Mouse (Mus musculus) ES-E14 (cell line): ENCODE results near the gene Ralb. TPM values are rescaled to one million over a fixed set of nuclear protein-coding genes. Genes with fewer than 3 reads are reported as not detected.

Experiments
- DNase-seq: peaks from one replicate; pipeline ENCODE4 v3.0.0-alpha.2; 2013; ENCODE audit warnings: low read depth, low spot score
- H3K27ac ChIP-seq: 2 replicates; pipeline ENCODE4 v1.5.1; 2012; ENCODE audit warnings: low read depth, mild to moderate bottlenecking, low read length, moderate library complexity, mixed read lengths; ENCODE audit not compliant: poor library complexity, insufficient read depth, severe bottlenecking
- H3K36me3 ChIP-seq: 2 replicates; pipeline ENCODE4 v1.6.1; 2012; ENCODE audit warnings: mild to moderate bottlenecking, low read length, moderate library complexity, mixed read lengths; ENCODE audit not compliant: control insufficient read depth, poor library complexity, insufficient read depth, severe bottlenecking
- H3K4me1 ChIP-seq, 2 experiments: fragments of 150-350 bp in 1 of 2; sonication (generic) in 1 of 2; 2 replicates each; pipeline ENCODE4 v1.6.1; 2012; ENCODE audit warnings: low read length in 2 of 2, mild to moderate bottlenecking in 1 of 2, mixed read lengths in 1 of 2; ENCODE audit not compliant: control insufficient read depth in 2 of 2, insufficient read depth in 2 of 2, poor library complexity in 1 of 2
- H3K4me3 ChIP-seq, 2 experiments: fragments of 150-350 bp in 1 of 2; sonication (generic) in 1 of 2; 2 replicates each; pipeline ENCODE4 v1.5.1; 2012; ENCODE audit warnings: low read length in 2 of 2, low read depth in 1 of 2, mild to moderate bottlenecking in 1 of 2, mixed read lengths in 1 of 2; ENCODE audit not compliant: insufficient read depth in 1 of 2, poor library complexity in 1 of 2, severe bottlenecking in 1 of 2
- H3K9ac ChIP-seq: 2 replicates; pipeline ENCODE4 v1.6.1; 2012; ENCODE audit warnings: low read depth, mild to moderate bottlenecking, low read length, mixed read lengths; ENCODE audit not compliant: poor library complexity, insufficient read depth, severe bottlenecking
- H3K9me3 ChIP-seq: fragments of 150-350 bp; sonication (generic); 2 replicates; pipeline ENCODE4 v1.6.1; 2012; ENCODE audit warnings: low read depth, mild to moderate bottlenecking, low read length; ENCODE audit not compliant: control insufficient read depth, insufficient read depth
- CHD2 ChIP-seq: IDR thresholded peaks from 2 replicates; pipeline ENCODE4 v1.6.1; 2014; ENCODE audit warnings: mild to moderate bottlenecking, low read depth, low read length, inconsistent platforms
- HCFC1 ChIP-seq: IDR thresholded peaks from 2 replicates; pipeline ENCODE4 v1.6.1; 2012; ENCODE audit warnings: low read length, inconsistent platforms, borderline replicate concordance; ENCODE audit not compliant: insufficient read depth
- MAFK ChIP-seq: IDR thresholded peaks from 2 replicates; pipeline ENCODE4 v1.6.1; 2014; ENCODE audit warnings: mild to moderate bottlenecking, low read depth, low read length, inconsistent platforms; ENCODE audit not compliant: insufficient read depth
- ZC3H11A ChIP-seq: IDR thresholded peaks from 2 replicates; pipeline ENCODE4 v1.6.1; 2012; ENCODE audit warnings: low read depth, mild to moderate bottlenecking, inconsistent platforms, low read length, borderline replicate concordance
- ZNF384 ChIP-seq: IDR thresholded peaks from 2 replicates; pipeline ENCODE4 v1.6.1; 2012; ENCODE audit warnings: low read depth, low read length, inconsistent platforms
- in situ Hi-C, 2 experiments: fragments of 600-800 bp; cut with MboI; formaldehyde crosslinking; loops; one replicate each; pipeline ENCODE4 v1.15.1; 2025; ENCODE audit warnings: low sequenced_read_pairs in 2 of 2, inconsistent platforms in 1 of 2; ENCODE audit not compliant: unreplicated experiment in 2 of 2
- total RNA-seq: library from RNA; depleted of rRNA; stranded (reverse); fragments of 300-350 nt; gene quantifications from 2 replicates; pipeline ENCODE4 v1.2.3, GENCODE M21; 2012

Gene Ralb
- total RNA-seq, 1 experiment = 30.8 TPM

DNA sequence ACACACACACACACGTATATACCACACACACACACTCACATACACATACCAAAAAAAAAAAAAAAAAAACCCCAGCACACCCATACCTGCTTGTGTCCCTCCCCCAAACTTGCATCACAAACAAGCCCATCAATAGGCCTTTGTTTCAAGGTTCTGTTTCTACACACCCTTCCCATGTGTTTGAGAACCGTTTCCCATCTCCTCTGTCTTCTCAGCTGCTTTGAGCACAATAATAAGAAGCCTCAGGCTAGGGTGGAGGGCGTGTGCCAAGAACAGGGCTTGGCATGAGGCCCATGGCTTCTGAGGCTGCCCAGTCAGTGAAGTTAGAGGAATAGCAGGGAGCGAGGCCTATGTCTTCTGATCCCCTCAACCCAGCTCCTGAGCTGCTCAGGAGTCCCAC, 50.9 kb downstream of the Ralb start:
- Histone ChIP-seq H3K27ac (no peak overlapping the region), H3K4me1 (peaks cover 3 to 29% of the 10 kb centered on the region in 2 experiments; a peak in 2 of 4 replicates), H3K36me3 (no peaks in the 10 kb centered on the region), H3K9me3 (no peaks in the 10 kb centered on the region), H3K4me3 (no peak overlapping the region), H3K9ac (0 out of 2 replicates have a peak overlapping the region, but pooled peaks have one; percentile 12)
- peak; percentile 67 for DNase-seq
- in situ Hi-C loops = no loop called here
- 0 out of 2 replicates have a peak, but pooled peaks have one; percentile 36 for TF ChIP-seq CHD2
- peak; percentile 94 for TF ChIP-seq ZNF384
- TF ChIP-seq MAFK = no peak

DNA sequence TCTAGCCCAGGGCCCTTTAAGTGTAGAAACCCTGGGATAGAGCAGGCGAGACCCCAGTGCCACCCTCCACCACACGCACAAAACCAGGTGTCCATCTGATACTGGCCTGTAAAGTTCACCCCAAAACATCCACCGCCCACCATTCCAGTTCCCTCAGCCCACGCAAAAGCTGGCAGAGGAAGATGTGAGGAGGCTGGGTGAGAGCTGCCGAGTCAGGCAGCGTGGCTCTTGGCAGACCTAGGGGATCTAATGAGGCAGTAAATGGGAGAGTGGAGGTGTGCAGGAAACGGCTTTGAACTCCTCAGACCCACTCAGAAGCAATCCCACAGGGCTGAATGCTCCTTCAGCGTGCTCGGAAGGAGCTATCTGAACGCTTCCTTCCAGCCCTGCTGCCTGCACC, 53.2 kb downstream of the Ralb start:
- in situ Hi-C loops = no loop called here
- no peak overlapping the region for H3K27ac ChIP-seq

DNA sequence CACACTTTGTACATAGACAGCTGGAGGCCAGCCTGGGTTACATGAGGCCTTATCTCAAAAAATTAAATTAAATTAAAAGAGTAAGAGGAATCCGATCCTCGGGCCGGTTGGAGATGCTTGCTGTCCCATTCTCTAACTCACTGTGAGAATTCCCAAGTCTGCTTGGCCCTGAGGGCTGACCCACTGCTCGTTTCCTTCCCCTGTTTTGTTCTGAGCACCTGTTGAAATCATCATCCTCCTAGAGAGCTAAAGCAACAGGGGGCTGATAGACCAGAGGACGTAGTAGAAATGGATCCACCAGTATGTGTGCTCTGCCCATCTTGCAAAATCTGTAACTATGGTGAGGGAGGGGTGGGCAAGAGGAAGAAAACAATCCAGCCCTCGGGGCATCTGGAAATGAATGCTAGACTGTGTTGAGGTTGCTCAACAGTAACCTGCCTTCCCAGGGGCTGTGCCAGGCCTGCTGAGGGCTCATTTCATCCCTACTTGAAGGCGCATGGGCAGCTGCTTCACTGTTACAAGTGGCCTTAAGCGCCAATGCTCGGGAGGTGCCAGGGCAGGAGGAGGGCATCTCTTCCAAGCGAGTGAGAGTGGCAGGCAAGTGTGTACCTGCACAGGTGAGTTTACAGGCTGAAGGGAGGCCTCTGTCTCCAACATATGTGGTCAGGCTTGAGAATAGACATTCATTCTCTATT, 53.8 kb downstream of the Ralb start:
- in situ Hi-C loops = no loop called here
- Histone ChIP-seq H3K4me3 (no peak overlapping the region), H3K27ac (no peak overlapping the region), H3K36me3 (no peaks in the 10 kb centered on the region), H3K9ac (no peak overlapping the region), H3K4me1 (peaks cover 3 to 22% of the 10 kb centered on the region in 2 experiments; a peak in 2 of 4 replicates), H3K9me3 (no peaks in the 10 kb centered on the region)
- TF ChIP-seq HCFC1 = no peak
- no peak for TF ChIP-seq ZNF384
- no peak for TF ChIP-seq CHD2
- no peak for TF ChIP-seq MAFK
- no peak for TF ChIP-seq ZC3H11A
- DNase-seq = no peak

More for the DNA sequence above, 53.2 kb downstream of the Ralb start:
- no peak for DNase-seq
- H3K9ac ChIP-seq = no peak overlapping the region
- H3K36me3 ChIP-seq = no peaks in the 10 kb centered on the region
- H3K4me1 ChIP-seq = peaks cover 3 to 22% of the 10 kb centered on the region in 2 experiments; a peak in 2 of 4 replicates
- no peaks in the 10 kb centered on the region for H3K9me3 ChIP-seq
- H3K4me3 ChIP-seq = no peak overlapping the region
- TF ChIP-seq ZNF384 = no peak
- no peak for TF ChIP-seq ZC3H11A

DNA sequence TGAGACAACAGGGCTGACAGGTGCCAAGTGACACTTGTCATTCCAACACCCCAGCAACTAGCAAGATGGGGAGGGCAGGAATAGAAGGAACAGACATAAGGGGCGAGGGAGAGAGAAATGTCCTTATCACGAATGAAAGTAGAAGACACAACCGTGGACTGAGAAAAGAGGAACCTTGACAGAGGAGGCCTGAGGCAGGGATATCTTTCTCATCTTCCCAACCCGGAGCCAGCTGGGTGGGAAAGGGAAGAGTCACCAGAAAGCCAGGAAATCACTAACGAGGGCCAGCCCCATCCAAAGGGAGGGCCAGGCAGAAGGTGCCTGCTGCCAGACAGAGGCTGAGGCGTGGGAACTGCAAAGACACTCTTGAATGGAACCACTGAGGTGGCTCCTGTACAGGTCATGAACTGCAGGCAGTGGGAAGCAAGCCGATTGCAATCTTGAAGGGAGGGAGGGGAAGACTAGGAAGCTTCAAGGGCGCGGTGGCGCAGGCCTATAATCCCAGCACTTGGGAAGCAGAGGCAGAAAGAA, 57.8 kb downstream of the Ralb start:
- in situ Hi-C loops = no loop called here
- peaks cover 4 to 16% of the 10 kb centered on the region in 2 experiments; a peak in 3 of 4 replicates for H3K4me1 ChIP-seq
- no peak overlapping the region for H3K9ac ChIP-seq
- H3K4me3 ChIP-seq = no peak overlapping the region
- TF ChIP-seq ZNF384 (no peak), HCFC1 (no peak), ZC3H11A (no peak), CHD2 (no peak), MAFK (no peak)
- no peaks in the 10 kb centered on the region for H3K9me3 ChIP-seq
- H3K36me3 ChIP-seq = no peaks in the 10 kb centered on the region
- H3K27ac ChIP-seq = no peak overlapping the region
- DNase-seq = no peak
